Comparison of ENCODE assay signal across 8 mouse cellular contexts in genomic region chr4:86669780-86670201, GRCm38 (mm10). TPM values are rescaled to one million over a fixed set of nuclear protein-coding genes. Genes with fewer than 3 reads are reported as not detected.
DNase-seq lines count a peak whose midpoint lies in the region; ATAC-seq lines count a peak whose summit lies in the region.

Gene Plin2 (minus strand): TSS chr4:86670060.

- DNase-seq in CD4-positive, CD25-positive, alpha-beta regulatory T cell, adult 2 months (ENCODE audit: low read depth, low spot score), result peak; percentile 53
- DNase-seq in c-Kit-negative CD71-positive TER-119-positive erythroid progenitor cells, embryonic 14.5 days (ENCODE audit: low read depth, low spot score), result peak; percentile 66
- peak; percentile 81 for DNase-seq in forebrain, embryonic 11.5 days (ENCODE audit: low spot score)
- peak; percentile 89 to 92 for DNase-seq in kidney, postnatal 25 days
- peak; percentile 86 for DNase-seq in lung, adult 18-20 months
- DNase-seq in testis, postnatal 10 days (ENCODE audit: low spot score), result peak; percentile 80

- H3K4me1 ChIP-seq in forebrain, embryonic 11.5 days (replicated peaks; ENCODE audit: control insufficient read depth, insufficient read depth, low read length), result 0 out of 2 replicates have a peak, but pooled peaks cover 2% of the 10 kb centered on the region
- H3K4me1 ChIP-seq in heart, embryonic 16.5 days (ENCODE audit: control insufficient read depth, insufficient read depth, low read length), result peaks cover 19% of the 10 kb centered on the region
- peaks cover 27% of the 10 kb centered on the region for H3K4me1 ChIP-seq in neural tube, embryonic 13.5 days (replicated peaks)

- ATAC-seq in forebrain, embryonic 11.5 days (replicated peaks; ENCODE audit: low FRiP score), result peak; percentile 94
- peak; percentile 91 for ATAC-seq in heart, embryonic 16.5 days (replicated peaks; ENCODE audit: extremely low read depth, insufficient read depth, low FRiP score)
- peak; percentile 92 for ATAC-seq in neural tube, embryonic 13.5 days (ENCODE audit: low read depth)

- WGBS in forebrain, embryonic 11.5 days, result under 1% methylated on average over 18 of the region's 18 CpGs
- under 1% methylated on average over 18 of the region's 18 CpGs for WGBS in heart, embryonic 16.5 days
- WGBS in neural tube, embryonic 13.5 days, result 1% methylated on average over 18 of the region's 18 CpGs

- peak within 1 kb of the TSS; percentile 55 for H3K4me3 ChIP-seq in forebrain, embryonic 11.5 days (ENCODE audit: low read depth, low read length)
- peak within 1 kb of the TSS; percentile 78 for H3K4me3 ChIP-seq in heart, embryonic 16.5 days (ENCODE audit: low read length)
- peak within 1 kb of the TSS; percentile 60 for H3K4me3 ChIP-seq in neural tube, embryonic 13.5 days

- no peaks in the 10 kb centered on the region for H3K27me3 ChIP-seq in forebrain, embryonic 11.5 days (ENCODE audit: control insufficient read depth, insufficient read depth, low read length)
- no peaks in the 10 kb centered on the region for H3K27me3 ChIP-seq in heart, embryonic 16.5 days (ENCODE audit: control insufficient read depth, insufficient read depth, low read length)
- no peaks in the 10 kb centered on the region for H3K27me3 ChIP-seq in neural tube, embryonic 13.5 days

- no peaks in the 10 kb centered on the region for H3K9me3 ChIP-seq in forebrain, embryonic 11.5 days (ENCODE audit: control insufficient read depth, low read length)
- H3K9me3 ChIP-seq in heart, embryonic 16.5 days (replicated peaks; ENCODE audit: control insufficient read depth, low read length), result no peaks in the 10 kb centered on the region
- H3K9me3 ChIP-seq in neural tube, embryonic 13.5 days, result no peaks in the 10 kb centered on the region

- peak within 1 kb of the TSS; percentile 73 for H3K4me2 ChIP-seq in forebrain, embryonic 11.5 days (ENCODE audit: low read depth, low read length, severe bottlenecking)
- peak within 1 kb of the TSS; percentile 82 for H3K4me2 ChIP-seq in heart, embryonic 16.5 days (ENCODE audit: low read depth, low read length)
- H3K4me2 ChIP-seq in neural tube, embryonic 13.5 days, result peak within 1 kb of the TSS; percentile 72

- no peaks in the 10 kb centered on the region for H3K36me3 ChIP-seq in forebrain, embryonic 11.5 days (ENCODE audit: control insufficient read depth, insufficient read depth, low read length)
- peaks cover 5% of the 10 kb centered on the region; the same call in 1 of the 2 replicates for H3K36me3 ChIP-seq in heart, embryonic 16.5 days (ENCODE audit: control insufficient read depth, insufficient read depth)
- 0 out of 2 replicates have a peak, but pooled peaks cover 9% of the 10 kb centered on the region for H3K36me3 ChIP-seq in neural tube, embryonic 13.5 days

- no peak within 1 kb of the TSS for H3K27ac ChIP-seq in forebrain, embryonic 11.5 days (ENCODE audit: low read depth, low read length)
- peak within 1 kb of the TSS; percentile 86 for H3K27ac ChIP-seq in heart, embryonic 16.5 days (ENCODE audit: low read length)
- H3K27ac ChIP-seq in neural tube, embryonic 13.5 days (replicated peaks), result peak within 1 kb of the TSS; percentile 52; the same call in 1 of the 2 replicates

- H3K9ac ChIP-seq in forebrain, embryonic 11.5 days (ENCODE audit: low read length), result peak within 1 kb of the TSS; percentile 77
- H3K9ac ChIP-seq in heart, embryonic 16.5 days (ENCODE audit: low read length), result peak within 1 kb of the TSS; percentile 89
- H3K9ac ChIP-seq in neural tube, embryonic 13.5 days, result peak within 1 kb of the TSS; percentile 79

RNA-seq across cellular contexts. Expression of gene Plin2, which starts in this region (rescaled TPM):
- polyA plus RNA-seq in forebrain, embryonic 11.5 days (2014; fragmentation: Nextera tagmentation; extraction: Ambion mirVana), result 60.5 and 66.9 TPM in 2 replicates
- polyA plus RNA-seq in heart, embryonic 16.5 days (2015; fragmentation: Nextera tagmentation; extraction: Ambion mirVana), result 76.3 and 79.3 TPM in 2 replicates
- 60.1 and 65.0 TPM in 2 replicates for polyA plus RNA-seq in neural tube, embryonic 13.5 days (2015; fragmentation: Nextera tagmentation; extraction: Ambion mirVana)
